Mouse (Mus musculus) small intestine, adult 2 months (tissue): ENCODE measurements around the gene Pif1.

Experiments
- CTCF ChIP-seq: fragments of 200-500 bp; IDR thresholded peaks from 2 replicates; pipeline ENCODE4 v1.5.1; 2012; ENCODE audit warnings: low read depth, mild to moderate bottlenecking, control low read depth, inconsistent platforms, low read length, moderate library complexity, mixed read lengths; ENCODE audit not compliant: insufficient replicate concordance, insufficient read length; ENCODE audit errors: extremely low read depth
- POLR2A ChIP-seq: fragments of 200-500 bp; IDR thresholded peaks from 2 replicates; pipeline ENCODE4 v1.6.1; 2012; ENCODE audit warnings: low read depth, mild to moderate bottlenecking, control low read depth, inconsistent platforms, low read length, moderate library complexity

DNA sequence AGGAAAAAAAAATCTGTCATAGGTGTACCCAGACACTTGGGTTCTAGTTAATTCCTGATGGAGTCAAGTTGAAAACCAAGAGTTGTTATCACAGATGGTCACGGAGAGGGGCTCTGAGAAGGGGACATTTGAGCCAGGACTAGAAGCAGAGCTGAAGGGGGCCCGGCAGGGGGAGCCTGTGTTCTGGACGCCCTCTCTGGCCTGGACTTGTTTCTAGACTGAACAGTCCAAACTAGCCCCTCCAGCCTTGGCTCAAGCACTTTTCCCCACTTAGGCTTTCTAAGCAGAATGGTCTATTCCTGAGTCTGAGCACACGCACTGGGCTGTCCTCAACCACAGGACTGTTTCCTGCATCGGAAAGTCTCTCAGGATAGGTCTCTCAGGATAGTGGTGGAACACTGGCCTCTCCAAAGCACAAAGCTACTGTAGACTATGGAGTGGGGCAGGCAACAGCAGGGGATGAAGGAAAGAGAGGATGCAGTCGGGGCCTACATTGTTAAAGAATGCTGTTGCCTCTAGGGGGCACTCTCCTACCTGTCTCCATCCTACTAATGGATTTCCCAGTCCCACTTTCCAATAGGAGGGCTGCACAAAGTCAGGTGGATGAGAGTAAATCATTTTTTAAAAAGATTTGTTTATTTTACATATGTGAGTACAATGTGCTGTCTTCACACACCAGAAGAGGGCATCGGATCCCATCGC lies 16.6 kb downstream of the Pif1 start:
- TF ChIP-seq POLR2A (no peak), CTCF (0 out of 2 replicates have a peak, but pooled peaks have one; percentile 10)
